ENCODE assay signal across 9 mouse cellular contexts in the genomic region with DNA sequence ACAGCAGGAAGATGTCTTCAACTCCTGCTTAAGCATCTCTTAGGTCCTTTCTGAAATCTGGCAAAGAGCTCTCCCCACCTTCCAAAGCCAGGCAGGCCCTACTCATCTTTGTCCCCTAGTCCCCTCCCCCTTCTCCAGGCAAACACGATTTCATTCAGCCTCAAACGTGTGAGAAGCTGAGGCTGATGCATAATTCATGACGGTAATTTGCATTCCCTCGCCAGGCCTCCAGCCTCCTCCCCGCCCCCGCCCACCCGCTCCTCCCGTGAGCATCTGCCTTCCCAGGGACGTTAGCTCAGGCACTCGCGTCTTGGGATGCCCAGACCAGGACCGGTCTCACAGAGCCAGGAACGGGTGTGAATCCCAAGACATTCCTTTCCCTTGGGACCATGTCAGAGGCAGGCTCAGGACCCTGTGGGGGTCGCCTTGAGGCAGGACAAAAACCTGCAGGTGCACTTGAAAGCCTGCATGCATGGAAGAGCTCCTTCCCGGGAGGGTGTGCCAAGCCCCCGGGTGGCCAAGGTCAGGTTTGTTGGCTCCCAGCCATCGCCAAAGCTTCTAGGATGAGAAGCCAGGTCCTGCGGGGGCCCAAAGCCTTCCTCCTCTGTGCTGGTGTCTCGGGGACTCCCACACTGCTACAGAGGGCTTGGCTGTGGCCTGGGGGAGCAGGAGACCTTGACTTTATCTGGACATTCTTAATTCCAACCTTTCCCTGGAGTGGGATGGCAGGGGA. TPM values are rescaled to one million over a fixed set of nuclear protein-coding genes. Genes with fewer than 3 reads are reported as not detected.
DNase-seq lines count a peak whose midpoint lies in the region; ATAC-seq and TF ChIP-seq lines count a peak whose summit lies in the region.
"Had no signal": no experiment of that assay in that cellular context is flagged by ENCODE, and none has a peak within 500 bp of the region (broad histone marks: within the 10 kb centered on the region; RNA-seq: fewer than 3 reads in every experiment).

No protein-coding gene starts in this region.

- 3% methylated on average over 19 of the region's 19 CpGs for WGBS in forebrain, postnatal 0 days

- no peak for TF ChIP-seq CTCF in forebrain, postnatal 0 days (IDR thresholded peaks at IDR 0.05; ENCODE audit: low read depth)

- peaks cover 9% of the 10 kb centered on the region; the same call in 1 of the 2 replicates for H3K4me1 ChIP-seq in forebrain, postnatal 0 days (ENCODE audit: insufficient read depth)
- H3K4me1 ChIP-seq: megakaryocyte, embryonic 14.5 days had no signal

- H3K4me2 ChIP-seq in forebrain, postnatal 0 days (ENCODE audit: low read depth) = peak overlapping the region; percentile 51

- intact Hi-C loops in left cerebral cortex, postnatal 25 days (cut with DNase I) = loop anchor here (1.0 to 5.0 kb wide), 2 partner anchors 32 to 202 kb away; no protein-coding TSS in a partner anchor

- H3K36me3 ChIP-seq in forebrain, postnatal 0 days (ENCODE audit: insufficient read depth) = no peaks in the 10 kb centered on the region

- peak overlapping the region; percentile 57 for H3K27ac ChIP-seq in forebrain, postnatal 0 days (ENCODE audit: low read depth, low read length)

- peak overlapping the region; percentile 33; the same call in 1 of the 2 replicates for H3K9ac ChIP-seq in forebrain, postnatal 0 days

- peak; percentile 61 to 75 for DNase-seq in cerebellum, postnatal 10 days
- DNase-seq in cerebellum, adult 18-20 months = no peak
- DNase-seq in ZHBTc4 (ENCODE audit: low read depth, low spot score) = peak; percentile 94
- DNase-seq in forebrain, postnatal 0 days = peak; percentile 81
- DNase-seq in left cerebral cortex, postnatal 25 days (ENCODE audit: low spot score in 2 of 2) = peak; percentile 43 to 82
- peak; percentile 58 for DNase-seq in right cerebral cortex, adult 18-20 months
- no peak for DNase-seq in thymus, postnatal 14 days

- no peaks in the 10 kb centered on the region for H3K27me3 ChIP-seq in forebrain, postnatal 0 days (ENCODE audit: insufficient read depth, low read length)

- no peaks in the 10 kb centered on the region for H3K9me3 ChIP-seq in forebrain, postnatal 0 days (ENCODE audit: low read length)
- H3K9me3 ChIP-seq: megakaryocyte, embryonic 14.5 days had no signal

- 0 out of 2 replicates have a peak overlapping the region, but pooled peaks have one; percentile 21 for H3K4me3 ChIP-seq in forebrain, postnatal 0 days (ENCODE audit: low read depth, low read length)
- H3K4me3 ChIP-seq: megakaryocyte, embryonic 14.5 days had no signal

- peak; percentile 81 for ATAC-seq in forebrain, postnatal 0 days
- no peak for ATAC-seq in inflammation-experienced regulatory T-cells, adult 6 months

RNA-seq across cellular contexts. Expression of gene Inhbb, which starts 33.2 kb away (rescaled TPM):
- 5.8 and 6.0 TPM in 2 replicates for total RNA-seq in forebrain, postnatal 0 days (2014; rRNA removed)
- 4.1 and 4.2 TPM in 2 replicates for polyA plus RNA-seq in forebrain, postnatal 0 days (2015; fragmentation: Nextera tagmentation; extraction: Ambion mirVana)
- total RNA-seq in left cerebral cortex, postnatal 25 days (2021) = 1 to 10 TPM; 4.6 to 5.8 TPM
- polyA plus RNA-seq in inflammation-experienced regulatory T-cells, adult 6 months (2017; shearing (Covaris generic)) = not detected

Comparison
In these comparisons a context has a peak if more than half of its experiments do, and no peak if none do; other contexts are left out.
1. DNase-seq: peak in cerebellum, postnatal 10 days (2 of 2), ZHBTc4 (single experiment), forebrain, postnatal 0 days (single experiment), left cerebral cortex, postnatal 25 days (2 of 2) and right cerebral cortex, adult 18-20 months (single experiment); none in cerebellum, adult 18-20 months (0 of 2) and thymus, postnatal 14 days (single experiment).